Mouse (Mus musculus) kidney, embryonic 15.5 days (tissue): ENCODE measurements at regions not wholly inside any gene's neighbourhood (a gene's known extent, or its start where the extent isn't known, plus 50 kb on each side); places are given as distances from the start of the nearest gene placed in this dataset.

Experiments used
- ATAC-seq: fragments of 200-750 bp; cut with Nextera tagmentation; replicated peaks from 2 replicates; pipeline ENCODE4 v1.8.0; 2017; ENCODE audit warnings: moderate TSS enrichment; ENCODE audit not compliant: low FRiP score
- H3K27ac ChIP-seq: fragments of 300-500 bp; sonication (generic); 2 replicates; pipeline ENCODE4 v1.5.1; 2015; ENCODE audit warnings: mild to moderate bottlenecking, inconsistent platforms
- H3K27me3 ChIP-seq: fragments of 300-500 bp; sonication (generic); 2 replicates; pipeline ENCODE4 v1.6.1; 2015; ENCODE audit warnings: inconsistent platforms
- H3K36me3 ChIP-seq: fragments of 300-500 bp; sonication (generic); 2 replicates; pipeline ENCODE4 v1.6.1; 2015; ENCODE audit warnings: inconsistent platforms
- H3K4me1 ChIP-seq: fragments of 300-500 bp; sonication (generic); 2 replicates; pipeline ENCODE4 v1.6.1; 2015; ENCODE audit warnings: inconsistent platforms
- H3K4me2 ChIP-seq: fragments of 300-500 bp; sonication (generic); 2 replicates; pipeline ENCODE4 v1.6.1; 2015; ENCODE audit warnings: moderate library complexity, mild to moderate bottlenecking, inconsistent platforms
- H3K4me3 ChIP-seq: fragments of 300-500 bp; sonication (generic); replicated peaks from 2 replicates; pipeline ENCODE4 v1.5.1; 2015; ENCODE audit warnings: mild to moderate bottlenecking, inconsistent platforms
- H3K9ac ChIP-seq: fragments of 300-500 bp; sonication (generic); 2 replicates; pipeline ENCODE4 v1.6.1; 2015; ENCODE audit warnings: mild to moderate bottlenecking, inconsistent platforms
- H3K9me3 ChIP-seq: fragments of 300-500 bp; sonication (generic); replicated peaks from 2 replicates; pipeline ENCODE4 v1.6.1; 2016; ENCODE audit warnings: inconsistent platforms
- WGBS: fragments of 180-500 bp; shearing (Covaris S2); methylation state at CpG from one replicate; pipeline ENCODE4 v1.1.7; 2015; ENCODE audit warnings: mixed read lengths; 5-methylcytosine and 5-hydroxymethylcytosine counted together

GRCm38 (mm10) chr13:54285968-54286367, 85.2 kb upstream of the Cplx2 start:
- no peak overlapping the region for H3K27ac ChIP-seq
- no peaks in the 10 kb centered on the region for H3K9me3 ChIP-seq
- no peak for ATAC-seq
- peaks cover 11% of the 10 kb centered on the region for H3K4me1 ChIP-seq
- 86% methylated on average over 10 of the region's 10 CpGs for WGBS
- no peak overlapping the region for H3K4me2 ChIP-seq
- H3K4me3 ChIP-seq, result no peak overlapping the region
- peaks cover 11% of the 10 kb centered on the region for H3K27me3 ChIP-seq
- no peak overlapping the region for H3K9ac ChIP-seq
- no peaks in the 10 kb centered on the region for H3K36me3 ChIP-seq

- Histone ChIP-seq H3K4me2 (no peak overlapping the region), H3K36me3 (no peaks in the 10 kb centered on the region), H3K4me3 (no peak overlapping the region), H3K9me3 (no peaks in the 10 kb centered on the region), H3K27me3 (peaks cover 5% of the 10 kb centered on the region; the same call in 1 of the 2 replicates), H3K27ac (no peak overlapping the region), H3K9ac (no peak overlapping the region), H3K4me1 (peaks cover 11% of the 10 kb centered on the region)
- no peak for ATAC-seq
- WGBS, result 84% methylated on average over 11 of the region's 11 CpGs
Observed at GRCm38 (mm10) chr13:54286616-54287015, 84.5 kb upstream of the Cplx2 start.

- no peak for ATAC-seq
- WGBS, result 84% methylated on average over 9 of the region's 9 CpGs
- no peak overlapping the region for H3K4me3 ChIP-seq
- no peaks in the 10 kb centered on the region for H3K36me3 ChIP-seq
- H3K27me3 ChIP-seq, result no peaks in the 10 kb centered on the region
- no peak overlapping the region for H3K9ac ChIP-seq
- H3K27ac ChIP-seq, result no peak overlapping the region
- H3K4me2 ChIP-seq, result no peak overlapping the region
- no peaks in the 10 kb centered on the region for H3K4me1 ChIP-seq
- no peaks in the 10 kb centered on the region for H3K9me3 ChIP-seq
Observed at GRCm38 (mm10) chr13:54290066-54290465, 81.1 kb upstream of the Cplx2 start.

- no peak overlapping the region for H3K4me3 ChIP-seq
- H3K4me2 ChIP-seq, result no peak overlapping the region
- H3K27me3 ChIP-seq, result no peaks in the 10 kb centered on the region; the same call in 1 of the 2 replicates
- H3K27ac ChIP-seq, result no peak overlapping the region
- no peak overlapping the region for H3K9ac ChIP-seq
- ATAC-seq, result no peak
- H3K9me3 ChIP-seq, result no peaks in the 10 kb centered on the region
- no peaks in the 10 kb centered on the region for H3K36me3 ChIP-seq
- 88% methylated on average over 6 of the region's 6 CpGs for WGBS
- H3K4me1 ChIP-seq, result no peaks in the 10 kb centered on the region
Observed at GRCm38 (mm10) chr13:54292394-54292793, 78.8 kb upstream of the Cplx2 start.

- H3K9ac ChIP-seq, result no peak overlapping the region
- WGBS, result 86% methylated on average over 3 of the region's 3 CpGs
- H3K4me2 ChIP-seq, result no peak overlapping the region
- no peak overlapping the region for H3K4me3 ChIP-seq
- no peak for ATAC-seq
- no peaks in the 10 kb centered on the region for H3K9me3 ChIP-seq
- no peaks in the 10 kb centered on the region for H3K36me3 ChIP-seq
- no peaks in the 10 kb centered on the region for H3K4me1 ChIP-seq
- H3K27me3 ChIP-seq, result no peaks in the 10 kb centered on the region; the same call in 1 of the 2 replicates
- H3K27ac ChIP-seq, result no peak overlapping the region
Observed at GRCm38 (mm10) chr13:54293006-54293405, 78.1 kb upstream of the Cplx2 start.

- Histone ChIP-seq H3K4me2 (no peak overlapping the region), H3K9ac (no peak overlapping the region), H3K27me3 (no peaks in the 10 kb centered on the region; the same call in 1 of the 2 replicates), H3K4me1 (no peaks in the 10 kb centered on the region), H3K9me3 (no peaks in the 10 kb centered on the region), H3K4me3 (no peak overlapping the region), H3K36me3 (no peaks in the 10 kb centered on the region), H3K27ac (no peak overlapping the region)
- WGBS, result 74% methylated on average over 5 of the region's 5 CpGs
- ATAC-seq, result no peak
Observed at GRCm38 (mm10) chr13:54295475-54296259, 75.5 kb upstream of the Cplx2 start.

- H3K4me3 ChIP-seq, result no peak overlapping the region
- H3K9me3 ChIP-seq, result no peaks in the 10 kb centered on the region
- no peak for ATAC-seq
- H3K36me3 ChIP-seq, result no peaks in the 10 kb centered on the region
- 0% methylated on average over 1 of the region's 1 CpGs for WGBS
- no peaks in the 10 kb centered on the region for H3K4me1 ChIP-seq
- no peak overlapping the region for H3K4me2 ChIP-seq
- peaks cover 2% of the 10 kb centered on the region for H3K27me3 ChIP-seq
- no peak overlapping the region for H3K27ac ChIP-seq
- no peak overlapping the region for H3K9ac ChIP-seq
Observed at GRCm38 (mm10) chr13:54296260-54296555, 74.9 kb upstream of the Cplx2 start.

- Histone ChIP-seq H3K27me3 (peaks cover 3% of the 10 kb centered on the region), H3K36me3 (no peaks in the 10 kb centered on the region), H3K9ac (no peak overlapping the region), H3K9me3 (no peaks in the 10 kb centered on the region), H3K4me1 (peaks cover 12% of the 10 kb centered on the region), H3K4me3 (no peak overlapping the region), H3K27ac (no peak overlapping the region), H3K4me2 (no peak overlapping the region)
- no peak for ATAC-seq
- WGBS, result 71% methylated on average over 8 of the region's 8 CpGs
Observed at GRCm38 (mm10) chr13:54298851-54299250, 72.3 kb upstream of the Cplx2 start.

- ATAC-seq, result no peak
- no peaks in the 10 kb centered on the region for H3K9me3 ChIP-seq
- no peak overlapping the region for H3K27ac ChIP-seq
- H3K9ac ChIP-seq, result no peak overlapping the region
- H3K36me3 ChIP-seq, result no peaks in the 10 kb centered on the region
- no peak overlapping the region for H3K4me3 ChIP-seq
- peaks cover 17% of the 10 kb centered on the region for H3K4me1 ChIP-seq
- WGBS, result 83% methylated on average over 5 of the region's 5 CpGs
- H3K27me3 ChIP-seq, result peaks cover 3% of the 10 kb centered on the region
- H3K4me2 ChIP-seq, result no peak overlapping the region
Observed at GRCm38 (mm10) chr13:54299295-54299694, 71.9 kb upstream of the Cplx2 start.

GRCm38 (mm10) chr13:54301110-54301509, 70.0 kb upstream of the Cplx2 start:
- H3K4me1 ChIP-seq, result peaks cover 19% of the 10 kb centered on the region
- H3K4me2 ChIP-seq, result no peak overlapping the region
- no peak overlapping the region for H3K4me3 ChIP-seq
- no peaks in the 10 kb centered on the region for H3K9me3 ChIP-seq
- ATAC-seq, result no peak
- H3K27me3 ChIP-seq, result peaks cover 3% of the 10 kb centered on the region; the same call in 1 of the 2 replicates
- WGBS, result 50% methylated on average over 1 of the region's 1 CpGs
- no peaks in the 10 kb centered on the region for H3K36me3 ChIP-seq
- H3K9ac ChIP-seq, result no peak overlapping the region
- no peak overlapping the region for H3K27ac ChIP-seq

GRCm38 (mm10) chr13:54301677-54302076, 69.5 kb upstream of the Cplx2 start:
- ATAC-seq, result no peak
- no peak overlapping the region for H3K9ac ChIP-seq
- H3K9me3 ChIP-seq, result no peaks in the 10 kb centered on the region
- H3K4me2 ChIP-seq, result peak overlapping the region; percentile 95
- 22% methylated on average over 6 of the region's 6 CpGs for WGBS
- peaks cover 3% of the 10 kb centered on the region; the same call in 1 of the 2 replicates for H3K27me3 ChIP-seq
- no peaks in the 10 kb centered on the region for H3K36me3 ChIP-seq
- peaks cover 19% of the 10 kb centered on the region for H3K4me1 ChIP-seq
- H3K27ac ChIP-seq, result no peak overlapping the region
- H3K4me3 ChIP-seq, result peak overlapping the region; percentile 73

GRCm38 (mm10) chr13:54302351-54303070, 68.6 kb upstream of the Cplx2 start:
- peak; percentile 61 for ATAC-seq
- Histone ChIP-seq H3K9me3 (no peaks in the 10 kb centered on the region), H3K9ac (peak overlapping the region; percentile 95), H3K27me3 (peaks cover 3% of the 10 kb centered on the region; the same call in 1 of the 2 replicates), H3K27ac (peak overlapping the region; percentile 99), H3K4me2 (peak overlapping the region; percentile 95), H3K4me1 (peaks cover 24% of the 10 kb centered on the region), H3K4me3 (peak overlapping the region; percentile 73), H3K36me3 (no peaks in the 10 kb centered on the region)
- 1% methylated on average over 41 of the region's 58 CpGs for WGBS
